Mouse (Mus musculus) gastrocnemius, postnatal 25 days (tissue): Measurements from ENCODE around the gene Casp8. TPM values are rescaled to one million over a fixed set of nuclear protein-coding genes. Genes with fewer than 3 reads are reported as not detected.
"Not testable (repeated sequence)": the region's sequence is repeated elsewhere in the genome, so short reads cannot be mapped to it uniquely, and the experiment has no call there.

Experiments used
- DNase-seq: peaks from one replicate; pipeline ENCODE4 v3.0.0; 2022
- total RNA-seq, 2 experiments: library from RNA; stranded (reverse); gene quantifications; 1 replicate in 1 of 2; 2 replicates in 1 of 2; pipeline ENCODE4 v1.2.3; 2021

The Casp8 gene
- total RNA-seq, 2 experiments from 2014 or later = 2.1 to 3.6 TPM

GRCm38 (mm10) chr1:58800644-58801043, 5.5 kb downstream of the Casp8 start:
- not testable (repeated sequence) for DNase-seq

- no peak for DNase-seq
Observed at GRCm38 (mm10) chr1:58801558-58802285, 6.5 kb downstream of the Casp8 start.

DNA sequence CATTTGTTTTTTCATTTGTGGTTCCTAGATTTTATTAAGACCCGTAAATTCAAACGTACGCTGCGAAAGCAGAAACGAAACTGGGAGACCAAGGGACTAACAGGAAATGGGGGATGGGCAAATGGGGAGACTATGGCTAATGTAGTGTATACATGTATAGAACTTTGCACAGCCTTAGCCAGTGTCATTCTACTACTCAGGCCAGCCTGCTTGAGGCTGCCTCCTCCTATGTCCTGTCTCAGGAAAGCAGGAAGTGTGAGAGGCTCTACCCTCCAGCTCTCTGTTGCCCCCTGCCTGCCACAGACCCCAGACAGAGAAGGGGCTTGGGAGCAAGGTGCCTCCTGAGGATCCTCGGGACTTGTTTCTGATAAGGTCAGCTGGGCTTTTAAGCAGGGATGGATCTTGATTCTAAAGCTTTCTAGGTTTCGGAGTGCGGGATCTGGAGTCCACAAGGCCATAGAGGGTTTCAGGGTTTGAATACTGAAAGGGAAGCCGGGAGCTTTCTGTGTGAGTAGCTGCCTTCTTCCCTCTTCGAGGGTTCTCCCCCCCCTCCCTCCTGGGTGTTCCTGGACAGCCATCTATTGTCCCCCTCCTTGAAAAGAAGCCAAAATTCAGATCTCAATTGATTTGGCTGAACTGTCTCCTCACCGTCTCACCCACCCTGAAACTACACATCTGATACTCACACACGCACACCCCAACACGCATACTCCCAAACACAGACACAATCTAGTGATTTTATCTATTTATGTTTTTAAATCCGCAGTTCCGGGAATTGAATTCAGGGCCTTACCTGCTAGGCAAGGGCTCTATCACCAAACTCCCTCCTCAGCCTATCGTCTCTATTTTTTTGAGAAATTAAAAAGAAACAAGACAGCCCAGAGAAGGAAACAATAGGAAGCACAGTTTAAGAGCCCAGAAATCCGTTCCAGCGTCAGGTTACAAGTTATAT, 7.4 kb downstream of the Casp8 start:
- DNase-seq = peak; percentile 58

GRCm38 (mm10) chr1:58803531-58803930, 8.4 kb downstream of the Casp8 start:
- DNase-seq = no peak

- DNase-seq = no peak
Observed at GRCm38 (mm10) chr1:58806651-58807050, 11.5 kb downstream of the Casp8 start.

GRCm38 (mm10) chr1:58826319-58826718, 31.1 kb downstream of the Casp8 start:
- no peak for DNase-seq

GRCm38 (mm10) chr1:58830741-58831140, 35.6 kb downstream of the Casp8 start:
- DNase-seq = no peak

DNA sequence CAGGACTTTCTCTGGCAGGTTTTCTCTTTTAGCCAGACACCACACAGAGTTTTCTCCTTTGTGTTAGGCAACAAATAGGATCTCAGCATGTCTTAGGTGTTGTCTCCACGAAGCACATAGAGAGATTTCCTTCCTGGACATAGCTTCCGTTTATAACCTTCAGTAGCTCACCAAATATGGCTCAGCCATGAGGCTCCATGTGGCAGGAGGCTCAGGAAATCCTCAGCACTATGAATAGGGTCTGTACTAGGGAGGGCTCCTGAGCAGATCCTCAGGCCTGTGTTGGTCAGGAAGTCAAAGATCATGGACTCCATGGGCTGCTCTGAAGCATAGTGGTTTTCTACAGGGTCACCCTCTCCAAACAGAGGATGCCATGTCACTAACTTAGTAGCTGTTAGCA, 37.0 kb downstream of the Casp8 start:
- DNase-seq = no peak

DNA sequence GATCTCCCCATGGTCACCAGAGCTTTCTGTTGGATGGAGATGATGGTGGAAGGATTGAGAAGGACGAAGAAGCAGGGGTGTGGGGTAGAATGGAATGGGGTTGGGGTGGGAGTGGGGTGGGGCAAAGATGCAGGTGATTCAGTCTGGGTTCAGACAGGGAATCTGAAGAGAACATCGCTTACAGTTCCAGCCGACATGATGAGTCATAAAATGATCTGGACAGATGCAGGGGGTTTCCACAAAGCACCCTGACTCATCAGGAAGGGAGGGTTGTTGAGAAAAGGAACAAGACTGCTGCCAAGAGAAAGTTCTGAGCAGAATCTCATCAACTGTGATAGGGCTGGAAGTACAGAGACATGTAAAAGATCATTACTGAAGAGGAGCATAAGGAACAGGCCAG, 61.6 kb downstream of the Casp8 start:
- not testable (repeated sequence) for DNase-seq

DNA sequence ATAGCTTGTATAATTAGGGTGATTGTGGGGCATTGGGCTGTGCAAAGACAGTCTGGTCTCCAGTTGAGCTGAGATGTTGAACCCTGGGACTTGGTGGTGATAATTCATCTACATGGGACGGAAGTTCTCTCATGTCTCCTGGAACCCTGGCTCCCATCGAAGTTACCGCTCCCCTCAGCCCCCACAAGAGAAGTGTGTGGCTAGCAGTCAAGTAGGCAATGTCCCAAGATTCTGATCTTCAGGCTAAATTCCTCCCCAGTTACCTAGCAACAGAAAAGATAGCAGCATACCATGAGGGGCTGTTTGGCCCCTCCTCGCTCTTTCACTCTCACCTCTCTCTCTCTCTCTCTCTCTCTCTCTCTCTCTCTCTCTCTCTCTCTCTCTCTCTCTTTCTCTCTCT, 64.0 kb downstream of the Casp8 start:
- DNase-seq = not testable (repeated sequence)

DNA sequence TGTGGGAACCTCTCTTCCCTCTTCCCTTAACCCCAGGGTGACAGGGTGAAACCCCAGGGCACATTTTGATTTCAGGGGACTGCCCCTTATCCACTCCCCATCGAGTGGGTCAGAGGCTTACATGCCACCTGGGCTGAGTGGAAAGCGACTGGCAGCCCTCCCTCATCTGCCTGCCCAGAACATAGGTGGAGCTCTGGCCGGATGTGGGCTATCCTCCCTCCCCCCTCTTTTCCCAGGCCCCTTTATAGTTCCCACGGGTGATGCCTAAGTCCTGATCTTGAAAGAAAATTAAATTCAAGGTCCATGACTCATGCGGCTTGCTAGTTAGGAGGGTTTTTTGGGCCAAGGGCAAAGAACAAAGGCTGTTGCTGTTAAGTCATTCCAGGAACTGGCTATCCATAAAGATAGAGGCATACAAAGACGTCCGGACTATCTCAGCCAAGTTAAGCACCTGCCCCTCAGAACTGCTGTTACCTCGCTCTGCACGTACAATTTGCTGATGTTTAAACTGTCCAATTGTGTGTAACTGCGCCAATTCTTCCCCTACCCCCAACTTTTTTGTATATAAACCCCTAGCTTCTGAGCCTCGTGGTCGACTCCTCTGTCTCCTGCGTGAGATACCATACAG, 64.7 kb downstream of the Casp8 start:
- DNase-seq = not testable (repeated sequence)

- DNase-seq = not testable (repeated sequence)
Observed at GRCm38 (mm10) chr1:58860586-58860985, 65.4 kb downstream of the Casp8 start.

DNA sequence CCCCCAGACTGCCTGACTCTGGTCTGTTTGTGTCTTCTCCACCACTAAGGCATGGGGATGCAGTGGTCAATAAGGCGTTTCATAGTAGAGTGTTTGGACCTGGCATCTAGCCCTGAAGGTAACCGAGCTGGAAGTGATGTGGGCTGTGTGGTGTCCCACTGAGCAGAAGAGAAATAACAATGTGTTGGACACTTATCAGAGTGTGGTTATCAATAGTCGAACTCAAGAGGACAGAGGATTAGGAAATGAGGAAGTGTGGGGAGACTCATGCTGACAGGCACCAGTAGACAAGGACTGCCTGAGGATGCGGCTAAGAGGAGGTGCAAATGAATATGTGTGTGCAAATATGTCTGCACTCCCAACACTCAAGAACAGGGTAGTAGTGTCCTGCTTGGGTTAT, 81.3 kb downstream of the Casp8 start:
- DNase-seq = not testable (repeated sequence)

DNA sequence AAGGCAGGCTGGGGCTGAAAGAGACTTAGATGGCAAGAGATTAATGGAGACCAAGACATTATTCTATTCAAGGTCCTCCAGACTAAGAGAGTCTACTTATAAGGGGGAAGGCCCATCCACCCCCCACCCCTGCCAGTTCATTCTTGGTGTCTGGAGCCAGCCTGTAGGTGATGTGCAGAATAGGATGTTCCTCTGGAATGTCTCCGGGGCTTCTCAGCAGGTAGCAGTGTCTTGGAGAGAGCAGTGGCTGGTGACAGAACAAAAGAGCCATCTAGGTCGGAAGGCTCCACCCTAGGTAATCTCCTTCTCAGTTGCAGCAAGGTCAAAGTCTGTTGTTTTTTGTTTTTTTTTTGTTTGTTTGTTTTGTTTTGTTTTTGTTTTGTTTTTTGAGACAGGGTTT, 84.1 kb downstream of the Casp8 start:
- not testable (repeated sequence) for DNase-seq

- not testable (repeated sequence) for DNase-seq
Observed at GRCm38 (mm10) chr1:58883279-58883678, 88.1 kb downstream of the Casp8 start.

GRCm38 (mm10) chr1:58885646-58886045, 90.5 kb downstream of the Casp8 start:
- no peak for DNase-seq

GRCm38 (mm10) chr1:58889826-58890546, 94.8 kb downstream of the Casp8 start:
- no peak for DNase-seq

DNA sequence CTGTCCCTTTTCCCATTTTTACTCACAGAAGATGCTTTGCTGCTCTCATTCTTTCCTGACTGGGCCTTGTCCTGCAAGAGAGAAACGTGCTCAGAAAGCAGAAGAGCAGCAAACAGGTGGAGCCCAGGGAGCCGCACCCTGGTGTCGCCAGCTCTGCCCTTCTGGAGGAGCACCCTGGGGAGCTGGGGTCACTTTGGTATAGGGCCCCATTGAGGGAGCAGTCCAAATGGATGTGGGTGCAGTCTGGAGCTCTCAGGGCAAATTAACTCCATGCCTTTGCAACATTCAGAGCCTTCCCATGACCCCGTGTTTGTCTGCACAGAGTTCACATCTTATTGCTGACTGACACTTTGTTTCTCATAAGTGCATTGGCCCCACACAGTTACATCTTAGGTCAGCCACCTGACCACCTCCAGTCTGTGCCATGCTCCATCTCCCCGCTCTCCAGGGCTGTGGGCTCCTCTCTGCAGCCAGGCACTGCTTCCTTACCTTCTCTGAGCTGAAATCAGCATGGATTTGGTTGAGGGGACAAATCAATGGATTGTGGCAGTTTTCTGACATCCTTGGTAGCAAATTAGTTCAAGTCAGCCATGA, 95.6 kb downstream of the Casp8 start:
- DNase-seq = not testable (repeated sequence)

DNA sequence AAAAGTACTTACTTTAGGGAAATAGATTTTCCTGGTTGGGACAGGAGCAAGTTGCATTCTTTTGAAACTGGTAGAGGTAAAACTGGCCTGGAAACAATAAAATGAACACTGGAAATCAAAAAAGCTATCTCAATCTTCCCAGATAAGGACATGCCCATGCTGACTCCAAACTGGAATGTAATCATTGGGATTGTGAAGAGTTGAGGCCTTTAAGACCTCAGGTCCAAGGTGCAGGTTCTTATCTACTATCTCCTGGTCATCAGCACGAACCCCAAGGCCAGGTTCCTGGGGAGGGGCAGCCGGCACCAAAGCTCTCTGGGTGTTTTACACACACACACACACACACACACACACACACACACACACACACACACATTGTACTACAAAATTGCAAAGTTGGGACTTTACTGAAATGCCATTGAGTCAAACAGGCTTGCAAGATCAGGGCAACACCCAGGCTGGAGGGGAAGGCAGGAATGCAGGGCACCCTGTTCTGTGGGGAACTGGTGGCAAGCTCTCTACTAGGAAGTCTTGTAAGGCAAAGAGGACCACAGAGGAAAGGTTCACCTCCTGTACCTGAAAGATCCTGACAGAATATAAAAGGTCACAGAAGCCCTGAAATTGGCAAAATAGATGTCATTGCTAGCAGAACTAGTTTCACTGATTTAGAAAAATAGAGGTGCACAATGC, 96.5 kb downstream of the Casp8 start:
- not testable (repeated sequence) for DNase-seq

DNA sequence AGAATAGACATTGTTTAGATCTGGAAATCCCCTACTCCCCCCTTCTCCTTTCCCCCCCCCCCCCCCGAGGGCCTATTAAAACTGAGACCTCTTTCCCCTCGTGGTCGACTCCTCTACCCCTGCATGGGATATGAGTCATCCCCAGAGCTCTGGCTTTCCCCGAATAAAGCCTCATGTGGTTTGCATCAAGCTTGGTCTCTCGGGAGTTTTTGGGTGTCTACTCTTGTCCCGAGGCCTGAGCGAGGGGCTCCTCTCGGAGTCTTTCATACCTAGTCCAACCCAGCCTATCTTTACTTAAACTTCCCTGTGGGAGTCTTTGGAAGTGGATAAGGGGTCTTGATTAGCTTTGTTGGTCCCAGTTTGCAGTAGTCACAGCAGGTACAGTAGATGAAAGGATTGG, 97.2 kb downstream of the Casp8 start:
- DNase-seq = not testable (repeated sequence)
